Mouse (Mus musculus) stomach, postnatal 0 days (tissue): ENCODE measurements around the gene Depdc1b. TPM values are rescaled to one million over a fixed set of nuclear protein-coding genes. Genes with fewer than 3 reads are reported as not detected.

Source experiments
- ATAC-seq: fragments of 200-750 bp; cut with Nextera tagmentation; 2 replicates; pipeline ENCODE4 v1.8.0; 2017; ENCODE audit not compliant: low FRiP score, low TSS enrichment
- DNase-seq: peaks from one replicate; pipeline ENCODE4 v3.0.0-alpha.2; 2016; ENCODE audit warnings: low spot score
- H3K27ac ChIP-seq: fragments of 300-500 bp; sonication (generic); replicated peaks from 2 replicates; pipeline ENCODE4 v1.5.1; 2014; ENCODE audit warnings: mild to moderate bottlenecking, control low read depth
- H3K27me3 ChIP-seq: fragments of 300-500 bp; sonication (generic); 2 replicates; pipeline ENCODE4 v1.6.1; 2014; ENCODE audit warnings: low read length; ENCODE audit not compliant: control insufficient read depth, insufficient read depth
- H3K36me3 ChIP-seq: fragments of 300-500 bp; sonication (generic); 2 replicates; pipeline ENCODE4 v1.6.1; 2014; ENCODE audit warnings: low read length, mixed read lengths; ENCODE audit not compliant: control insufficient read depth, insufficient read depth
- H3K4me1 ChIP-seq: fragments of 300-500 bp; sonication (generic); replicated peaks from 2 replicates; pipeline ENCODE4 v1.6.1; 2014; ENCODE audit warnings: antibody characterized with exemption; ENCODE audit not compliant: control insufficient read depth, insufficient read depth
- H3K4me2 ChIP-seq: fragments of 300-500 bp; sonication (generic); replicated peaks from 2 replicates; pipeline ENCODE4 v1.6.1; 2014; ENCODE audit warnings: low read depth, mild to moderate bottlenecking, control low read depth, moderate library complexity
- H3K4me3 ChIP-seq: fragments of 300-500 bp; sonication (generic); 2 replicates; pipeline ENCODE4 v1.5.1; 2014; ENCODE audit warnings: low read depth, low read length, control low read depth
- H3K9ac ChIP-seq: fragments of 300-500 bp; sonication (generic); 2 replicates; pipeline ENCODE4 v1.6.1; 2014; ENCODE audit warnings: mild to moderate bottlenecking, low read length, control low read depth, mixed read lengths
- H3K9me3 ChIP-seq: fragments of 300-500 bp; sonication (generic); 2 replicates; pipeline ENCODE4 v1.6.1; 2016; ENCODE audit warnings: low read length; ENCODE audit not compliant: control insufficient read depth
- CTCF ChIP-seq: IDR thresholded peaks from 2 replicates; pipeline ENCODE4 v1.5.1; 2016; ENCODE audit warnings: antibody characterized with exemption, low read depth, mild to moderate bottlenecking, moderate library complexity
- EP300 ChIP-seq: optimal IDR thresholded peaks from 2 replicates; pipeline ENCODE3; 2016; ENCODE audit warnings: antibody characterized with exemption
- WGBS: fragments of 180-500 bp; shearing (Covaris S2); extraction: QIAGEN DNeasy Blood & Tissue Kit; methylation state at CpG from one replicate; pipeline ENCODE4 v1.1.7; 2014; 5-methylcytosine and 5-hydroxymethylcytosine counted together
- polyA plus RNA-seq: library from polyadenylated mRNA; unstranded; fragments of >200 nt; fragmentation: Nextera tagmentation; extraction: Ambion mirVana; gene quantifications from 2 replicates; pipeline ENCODE4 v1.2.1, GENCODE M21; 2015

Gene Depdc1b
- polyA plus RNA-seq, 1 experiment from 2014 or later = 1.2 TPM

DNA sequence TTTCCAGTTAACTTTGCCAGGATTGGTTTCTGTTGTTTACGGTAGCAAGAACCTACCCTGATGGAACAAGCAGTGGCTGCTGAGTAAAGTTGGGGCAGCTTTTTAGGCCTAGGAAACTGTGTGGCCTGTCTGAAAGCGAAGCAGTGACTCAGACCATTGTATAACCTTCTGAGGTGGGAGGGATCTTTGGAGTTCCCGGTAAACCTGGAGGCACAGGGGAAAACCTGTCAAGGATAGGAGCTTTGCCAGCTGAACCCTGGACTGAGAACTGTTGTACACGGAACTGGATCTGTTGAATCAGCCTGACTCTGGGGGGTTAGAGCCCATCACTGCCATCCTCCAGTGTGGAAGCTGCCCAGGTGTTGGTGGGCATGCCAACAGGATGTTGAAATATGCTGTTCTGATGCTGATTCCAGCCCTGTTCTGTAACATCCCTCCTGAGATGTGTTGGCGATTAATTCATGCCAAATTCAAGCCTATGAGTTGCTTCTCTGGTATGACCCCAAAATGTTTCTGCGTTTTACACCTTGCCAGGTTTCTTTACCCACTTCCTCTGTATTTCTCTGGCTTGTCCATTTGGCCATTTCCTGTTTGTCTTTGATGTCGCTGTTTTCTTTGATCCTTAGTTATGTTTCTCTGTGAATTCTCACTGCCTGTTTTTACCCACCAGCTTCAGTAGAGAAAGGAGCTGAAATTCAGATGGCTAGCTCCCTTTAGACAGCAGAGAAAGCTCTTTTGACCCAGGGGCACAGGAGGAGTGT is 22.1 kb downstream of the Depdc1b start:
- Histone ChIP-seq H3K9ac (no peak overlapping the region), H3K4me1 (no peaks in the 10 kb centered on the region), H3K4me3 (no peak overlapping the region), H3K9me3 (no peaks in the 10 kb centered on the region), H3K4me2 (no peak overlapping the region), H3K27ac (no peak overlapping the region), H3K27me3 (no peaks in the 10 kb centered on the region), H3K36me3 (no peaks in the 10 kb centered on the region)
- ATAC-seq (peak; percentile 85), DNase-seq (peak; percentile 69)
- TF ChIP-seq EP300 (no peak), CTCF (no peak)
- WGBS = 50% methylated on average over 7 of the region's 7 CpGs

DNA sequence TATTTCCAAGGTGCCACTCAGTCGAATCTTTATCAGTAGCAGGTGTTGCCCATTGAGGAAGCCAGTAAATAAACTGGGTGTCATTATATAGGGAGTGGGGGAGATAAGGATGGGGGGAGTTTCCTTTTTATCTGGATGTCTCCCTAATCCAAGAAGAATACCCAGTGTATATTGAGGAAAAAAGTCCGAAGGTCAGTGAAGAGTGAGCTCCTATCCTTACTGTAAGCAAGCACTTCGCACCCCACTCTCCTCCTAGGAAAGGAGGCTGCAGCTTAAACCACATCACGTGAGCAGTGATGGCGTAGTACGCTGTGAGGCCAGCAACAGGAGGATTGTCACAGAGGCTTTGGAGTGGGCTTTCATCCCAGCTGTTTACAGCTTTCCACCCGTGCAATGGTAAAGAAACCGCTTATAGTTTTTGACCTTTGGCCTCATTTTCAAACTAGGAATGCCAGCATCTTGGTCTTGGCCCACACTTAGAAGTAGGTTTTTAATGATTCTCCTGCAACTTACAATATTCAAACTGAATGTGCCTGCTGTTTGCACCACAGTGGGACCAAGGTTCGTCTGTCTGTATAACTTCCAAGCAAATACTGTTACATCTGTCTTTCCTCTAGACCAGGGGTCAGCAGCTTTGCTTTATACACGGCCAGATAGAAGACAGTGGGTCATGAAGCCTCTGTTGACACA is 23.9 kb downstream of the Depdc1b start:
- no peak overlapping the region for H3K4me2 ChIP-seq
- H3K36me3 ChIP-seq = no peaks in the 10 kb centered on the region
- no peaks in the 10 kb centered on the region for H3K4me1 ChIP-seq
- no peak overlapping the region for H3K4me3 ChIP-seq
- no peak for ATAC-seq
- H3K9me3 ChIP-seq = no peaks in the 10 kb centered on the region
- WGBS = 62% methylated on average over 10 of the region's 10 CpGs
- TF ChIP-seq EP300 (no peak), CTCF (no peak)
- no peak for DNase-seq
- H3K9ac ChIP-seq = no peak overlapping the region
- no peak overlapping the region for H3K27ac ChIP-seq
- no peaks in the 10 kb centered on the region for H3K27me3 ChIP-seq

DNA sequence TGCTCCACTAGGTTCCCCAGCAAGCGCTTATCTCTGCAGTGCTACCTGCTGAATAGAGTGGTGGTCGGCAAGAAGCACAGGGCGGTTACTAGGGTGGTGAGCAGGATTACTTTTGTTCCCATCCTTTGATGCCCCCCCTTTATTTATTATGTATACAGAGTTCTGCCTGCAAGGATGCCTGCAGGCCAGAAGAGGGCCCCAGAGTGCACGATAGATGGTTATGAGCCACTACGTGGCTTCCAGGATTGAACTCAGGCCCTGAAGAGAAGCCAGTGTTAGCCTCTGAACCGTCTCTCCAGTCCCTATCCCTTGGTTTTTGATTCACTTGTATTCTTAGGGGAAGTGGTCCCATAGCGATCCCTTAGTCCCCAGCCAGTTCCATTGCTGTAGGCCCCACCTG is 25.5 kb downstream of the Depdc1b start:
- Histone ChIP-seq H3K4me1 (no peaks in the 10 kb centered on the region), H3K9me3 (no peaks in the 10 kb centered on the region), H3K27ac (no peak overlapping the region), H3K36me3 (no peaks in the 10 kb centered on the region), H3K27me3 (no peaks in the 10 kb centered on the region), H3K4me3 (no peak overlapping the region), H3K9ac (no peak overlapping the region), H3K4me2 (no peak overlapping the region)
- DNase-seq (no peak), ATAC-seq (no peak)
- 74% methylated on average over 7 of the region's 7 CpGs for WGBS
- TF ChIP-seq CTCF (peak; percentile 58), EP300 (no peak)

DNA sequence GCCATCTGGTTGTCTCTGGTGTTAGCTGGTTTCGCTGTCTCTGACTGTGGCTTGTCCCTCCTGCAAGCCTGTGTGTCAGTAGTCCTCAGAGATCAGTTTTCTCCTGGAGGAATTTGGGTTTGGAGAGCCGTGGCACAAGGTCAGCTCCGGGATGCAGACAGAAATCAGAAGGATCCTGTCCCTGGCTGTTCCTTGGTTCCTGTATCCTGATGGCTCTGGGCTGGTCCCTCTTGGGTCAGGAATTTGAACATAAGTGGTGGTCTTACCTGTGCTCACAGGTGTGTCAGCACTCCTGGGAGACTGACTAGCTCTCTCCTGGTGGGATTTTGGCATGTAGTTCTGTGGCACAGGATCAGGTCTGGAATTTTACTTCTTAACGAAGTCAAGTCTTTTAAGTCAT is 29.6 kb downstream of the Depdc1b start:
- no peak for ATAC-seq
- 78% methylated on average over 4 of the region's 4 CpGs for WGBS

DNA sequence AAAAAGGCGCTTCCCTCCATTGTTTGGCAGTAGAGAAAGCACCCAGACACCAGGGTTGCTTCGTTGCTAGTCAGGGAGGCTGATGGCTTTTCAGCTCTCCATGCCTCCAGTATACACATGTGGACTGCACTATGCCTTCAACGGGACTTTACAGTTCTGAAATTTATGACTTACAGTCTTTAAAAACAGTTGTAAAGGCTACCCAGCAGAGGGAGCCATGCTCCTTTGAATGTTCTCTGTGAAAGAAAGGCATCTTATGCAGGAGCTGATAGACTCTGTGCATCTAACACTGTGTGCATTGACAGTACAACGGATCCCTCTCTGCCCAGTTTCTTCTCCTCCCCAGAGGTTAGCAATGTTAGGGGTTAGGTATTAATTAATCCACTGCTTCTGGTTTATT is 30.9 kb downstream of the Depdc1b start:
- no peak overlapping the region for H3K27ac ChIP-seq
- H3K9me3 ChIP-seq = no peaks in the 10 kb centered on the region
- no peaks in the 10 kb centered on the region for H3K27me3 ChIP-seq
- no peaks in the 10 kb centered on the region for H3K36me3 ChIP-seq
- WGBS = 43% methylated on average over 4 of the region's 4 CpGs
- H3K4me1 ChIP-seq = no peaks in the 10 kb centered on the region
- H3K9ac ChIP-seq = no peak overlapping the region
- DNase-seq (peak; percentile 73), ATAC-seq (0 out of 2 replicates have a peak, but pooled peaks have one; percentile 29)
- H3K4me3 ChIP-seq = no peak overlapping the region
- H3K4me2 ChIP-seq = no peak overlapping the region
- TF ChIP-seq EP300 = no peak
- TF ChIP-seq CTCF = peak; percentile 88

More for the DNA sequence above, 29.6 kb downstream of the Depdc1b start:
- TF ChIP-seq CTCF = no peak
- no peak for TF ChIP-seq EP300
- H3K27ac ChIP-seq = no peak overlapping the region
- H3K36me3 ChIP-seq = no peaks in the 10 kb centered on the region
- H3K27me3 ChIP-seq = no peaks in the 10 kb centered on the region
- H3K9ac ChIP-seq = no peak overlapping the region
- no peak overlapping the region for H3K4me2 ChIP-seq
- H3K4me3 ChIP-seq = no peak overlapping the region
- no peaks in the 10 kb centered on the region for H3K4me1 ChIP-seq
- no peaks in the 10 kb centered on the region for H3K9me3 ChIP-seq
- DNase-seq = no peak

DNA sequence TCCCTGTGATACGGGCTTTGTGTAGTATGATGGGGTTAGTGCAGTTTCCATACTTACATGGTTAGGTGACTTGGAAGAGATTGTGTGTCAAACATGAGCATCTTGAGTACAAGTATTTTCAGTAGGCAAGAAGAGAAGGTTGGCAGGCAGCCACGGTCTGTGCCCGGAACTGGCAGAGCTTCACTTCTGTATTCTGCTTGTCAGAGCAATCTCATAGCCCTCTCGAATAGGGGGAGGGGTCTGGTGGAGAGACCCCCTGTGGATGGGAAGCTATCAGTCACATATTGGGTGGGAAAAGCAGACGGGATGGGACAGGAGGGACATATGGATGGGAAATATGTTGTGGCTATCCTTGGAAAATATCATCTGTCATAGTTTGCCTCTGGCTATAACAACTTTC is 33.5 kb downstream of the Depdc1b start:
- no peak overlapping the region for H3K4me3 ChIP-seq
- TF ChIP-seq CTCF (no peak), EP300 (no peak)
- 70% methylated on average over 5 of the region's 5 CpGs for WGBS
- ATAC-seq = no peak
- no peaks in the 10 kb centered on the region for H3K36me3 ChIP-seq
- H3K27me3 ChIP-seq = no peaks in the 10 kb centered on the region
- H3K4me2 ChIP-seq = no peak overlapping the region
- no peak overlapping the region for H3K27ac ChIP-seq
- peak; percentile 11 for DNase-seq
- no peaks in the 10 kb centered on the region for H3K9me3 ChIP-seq
- H3K4me1 ChIP-seq = no peaks in the 10 kb centered on the region
- H3K9ac ChIP-seq = no peak overlapping the region
